In the genomic region with DNA sequence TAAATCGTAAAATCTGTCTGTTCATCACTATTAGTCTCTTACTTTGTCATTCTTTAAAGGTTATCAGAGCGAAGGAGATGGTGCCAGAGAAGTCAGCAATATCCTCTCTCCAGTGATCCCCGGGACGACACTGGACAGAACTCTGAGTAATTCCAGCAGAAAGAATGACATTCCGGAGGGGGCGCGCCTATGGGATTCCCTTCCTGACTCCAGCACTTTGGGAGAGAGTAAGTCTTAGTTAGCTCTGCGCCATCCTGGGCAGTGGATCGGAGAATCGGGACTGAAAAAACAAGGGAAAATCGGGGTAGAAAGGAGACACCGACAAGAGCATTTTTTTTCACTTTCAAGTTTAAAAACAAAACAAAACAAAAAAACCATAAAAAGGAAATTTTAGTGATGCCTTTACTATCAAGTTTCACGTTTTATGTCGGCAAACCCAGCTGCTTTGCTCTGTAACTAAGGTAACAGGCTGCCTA, we compare ENCODE assay signal across 11 mouse cellular contexts. TPM values are rescaled to one million over a fixed set of nuclear protein-coding genes. Genes with fewer than 3 reads are reported as not detected.
DNase-seq lines count a peak whose midpoint lies in the region; ATAC-seq and TF ChIP-seq lines count a peak whose summit lies in the region.
"Had no signal": no experiment of that assay in that cellular context is flagged by ENCODE, and none has a peak within 500 bp of the region (broad histone marks: within the 10 kb centered on the region; RNA-seq: fewer than 3 reads in every experiment).

No protein-coding gene starts in this region.

- no peaks in the 10 kb centered on the region for H3K79me2 ChIP-seq in CH12.LX (replicated peaks; ENCODE audit: control insufficient read depth, extremely low read depth, insufficient read depth, poor library complexity, severe bottlenecking)

- under 1% methylated on average over 14 of the region's 14 CpGs for WGBS in heart, embryonic 11.5 days (ENCODE audit: insufficient replicate concordance)
- WGBS in forebrain, embryonic 12.5 days: 2% methylated on average over 14 of the region's 14 CpGs
- 1% methylated on average over 14 of the region's 14 CpGs for WGBS in limb, embryonic 14.5 days

- no peaks in the 10 kb centered on the region for H3K36me3 ChIP-seq in heart, embryonic 11.5 days (ENCODE audit: control insufficient read depth, insufficient read depth, low read length)
- no peaks in the 10 kb centered on the region for H3K36me3 ChIP-seq in CH12.LX (replicated peaks in 1 of 2; ENCODE audit: control insufficient read depth in 1 of 2, insufficient read depth in 1 of 2, low read length in 1 of 2)
- no peaks in the 10 kb centered on the region for H3K36me3 ChIP-seq in forebrain, embryonic 12.5 days (replicated peaks)
- H3K36me3 ChIP-seq in limb, embryonic 14.5 days (ENCODE audit: control insufficient read depth, insufficient read depth, low read length): no peaks in the 10 kb centered on the region

- ATAC-seq in heart, embryonic 11.5 days (replicated peaks; ENCODE audit: insufficient number of reproducible peaks, low FRiP score, low TSS enrichment): no peak
- ATAC-seq in forebrain, embryonic 12.5 days (ENCODE audit: low FRiP score): no peak
- ATAC-seq in limb, embryonic 14.5 days (ENCODE audit: low FRiP score, low read depth): no peak
- ATAC-seq in megakaryocyte, adult 5-6 weeks (ENCODE audit: poor library complexity, severe bottlenecking): no peak

- no peak for TF ChIP-seq CTCF in CH12.LX (conservative IDR thresholded peaks at IDR 0.05 in 1 of 2, IDR thresholded peaks at IDR 0.05 in 1 of 2; ENCODE audit: low read depth in 2 of 2, low read length in 2 of 2)

- no peak for TF ChIP-seq RAD21 in CH12.LX (IDR thresholded peaks at IDR 0.05; ENCODE audit: low read depth, low read length)

- H3K27ac ChIP-seq in heart, embryonic 11.5 days (ENCODE audit: low read depth, low read length): no peak overlapping the region
- H3K27ac ChIP-seq in CH12.LX (ENCODE audit: insufficient read depth, low read depth): no peak overlapping the region
- no peak overlapping the region for H3K27ac ChIP-seq in forebrain, embryonic 12.5 days
- H3K27ac ChIP-seq in limb, embryonic 14.5 days (replicated peaks; ENCODE audit: low read depth, low read length): no peak overlapping the region

- dilution Hi-C loops in CH12.LX (cut with MboI; ENCODE audit: extremely low pct_ligation_motif_present, extremely low pct_unique_long_range_greater_than_20kb, low sequenced_read_pairs): no loop called here

- H3K9me3 ChIP-seq in heart, embryonic 11.5 days (replicated peaks; ENCODE audit: control insufficient read depth, low read length): no peaks in the 10 kb centered on the region
- H3K9me3 ChIP-seq in CH12.LX (replicated peaks; ENCODE audit: low read length): peaks cover 3% of the 10 kb centered on the region
- no peaks in the 10 kb centered on the region for H3K9me3 ChIP-seq in forebrain, embryonic 12.5 days
- H3K9me3 ChIP-seq in limb, embryonic 14.5 days (ENCODE audit: control insufficient read depth, low read length): no peaks in the 10 kb centered on the region

- in situ Hi-C loops in CH12.LX (cut with MboI; ENCODE audit: low pct_ligation_motif_present, low pct_unique_long_range_greater_than_20kb, low sequenced_read_pairs): no loop called here

- H3K9ac ChIP-seq in heart, embryonic 11.5 days (ENCODE audit: low read depth, low read length): no peak overlapping the region
- H3K9ac ChIP-seq in CH12.LX (ENCODE audit: insufficient read depth, low read depth): no peak overlapping the region
- no peak overlapping the region for H3K9ac ChIP-seq in forebrain, embryonic 12.5 days
- no peak overlapping the region for H3K9ac ChIP-seq in limb, embryonic 14.5 days (ENCODE audit: low read depth, low read length, severe bottlenecking)

- no peak for TF ChIP-seq EP300 in CH12.LX (IDR thresholded peaks at IDR 0.05; ENCODE audit: low read length)

- peak overlapping the region; percentile 0; the same call in 1 of the 2 replicates for H3K4me3 ChIP-seq in heart, embryonic 11.5 days (ENCODE audit: low read depth, low read length)
- H3K4me3 ChIP-seq in CH12.LX (replicated peaks in 1 of 3; ENCODE audit: low read depth in 2 of 3, low read length in 2 of 3, poor library complexity in 1 of 3): peak overlapping the region in 1 of 3 experiments; percentile 17
- no peak overlapping the region for H3K4me3 ChIP-seq in forebrain, embryonic 12.5 days (replicated peaks)
- peak overlapping the region; percentile 15 for H3K4me3 ChIP-seq in limb, embryonic 14.5 days (replicated peaks; ENCODE audit: low read length)
- H3K4me3 ChIP-seq: myocyte had no signal

- H3K27me3 ChIP-seq in heart, embryonic 11.5 days (ENCODE audit: control insufficient read depth, insufficient read depth, low read length): peaks cover 12% of the 10 kb centered on the region
- peaks cover 18% of the 10 kb centered on the region for H3K27me3 ChIP-seq in CH12.LX (replicated peaks)
- peaks cover 41% of the 10 kb centered on the region for H3K27me3 ChIP-seq in forebrain, embryonic 12.5 days
- H3K27me3 ChIP-seq in limb, embryonic 14.5 days (ENCODE audit: control insufficient read depth, insufficient read depth, low read length): peaks cover 28% of the 10 kb centered on the region

- H3K4me2 ChIP-seq in heart, embryonic 11.5 days: peak overlapping the region; percentile 52
- peak overlapping the region; percentile 23 for H3K4me2 ChIP-seq in CH12.LX (ENCODE audit: insufficient read depth, low read depth, poor library complexity, severe bottlenecking)
- H3K4me2 ChIP-seq in forebrain, embryonic 12.5 days: peak overlapping the region; percentile 21
- peak overlapping the region; percentile 20; the same call in 1 of the 2 replicates for H3K4me2 ChIP-seq in limb, embryonic 14.5 days (replicated peaks; ENCODE audit: low read depth, low read length, severe bottlenecking)

- no peak for TF ChIP-seq POLR2A in CH12.LX (IDR thresholded peaks at IDR 0.05; ENCODE audit: low read depth, low read length)
- no peak for TF ChIP-seq POLR2A in limb, embryonic 14.5 days (IDR thresholded peaks at IDR 0.05; ENCODE audit: borderline replicate concordance, extremely low read depth, insufficient read depth, insufficient read length)

- DNase-seq in heart, postnatal 10 days: no peak
- DNase-seq in CH12.LX (ENCODE audit: extremely low read depth): no peak
- DNase-seq in limb, embryonic 14.5 days (ENCODE audit: low spot score): peak; percentile 3
- no peak for DNase-seq in ovary, postnatal 14 days (ENCODE audit: low spot score)
- DNase-seq in frontal cortex, postnatal 14 days (ENCODE audit: low spot score in 2 of 2): no peak
- DNase-seq: adrenal gland, postnatal 36 days had no signal

- peaks cover 5% of the 10 kb centered on the region; the same call in 1 of the 2 replicates for H3K4me1 ChIP-seq in heart, embryonic 11.5 days (ENCODE audit: control insufficient read depth, insufficient read depth, low read length)
- H3K4me1 ChIP-seq in CH12.LX (ENCODE audit: control insufficient read depth in 1 of 2, insufficient read depth in 2 of 2): peaks cover 8 to 15% of the 10 kb centered on the region in 2 experiments
- H3K4me1 ChIP-seq in forebrain, embryonic 12.5 days: peaks cover 14% of the 10 kb centered on the region
- peaks cover 5% of the 10 kb centered on the region for H3K4me1 ChIP-seq in limb, embryonic 14.5 days (ENCODE audit: control insufficient read depth, insufficient read depth, low read length)

- intact Hi-C loops in heart, postnatal 10 days (cut with DNase I): no loop called here

RNA-seq across cellular contexts. Expression of a gene that starts 0.9 kb away (rescaled TPM):
- 0.50 and 1.00 TPM in 2 replicates for polyA plus RNA-seq in heart, embryonic 11.5 days (2014; fragmentation: Nextera tagmentation; extraction: Ambion mirVana)
- not detected for total RNA-seq in heart, postnatal 10 days (2021)
- total RNA-seq in CH12.LX (2012; rRNA removed) (not detected in 2 replicates), CH12.LX (2014; rRNA removed) (not detected in 2 replicates)
- not detected in 2 replicates for polyA plus RNA-seq in CH12.LX (2012; ENCODE audit: insufficient read length, low read depth)
- polyA plus RNA-seq in forebrain, embryonic 12.5 days (2016; fragmentation: Nextera tagmentation; extraction: Ambion mirVana): not detected in 2 replicates
- 0.09 and 0.40 TPM in 2 replicates for polyA plus RNA-seq in limb, embryonic 14.5 days (2012; rRNA removed)
- 0.77 and 1.0 TPM in 2 replicates for polyA plus RNA-seq in limb, embryonic 14.5 days (2014; fragmentation: Nextera tagmentation; extraction: Ambion mirVana)
- total RNA-seq in megakaryocyte, adult 5-6 weeks (2015): not detected in 2 replicates
- not detected in 2 replicates for total RNA-seq in megakaryocyte, adult 5-6 weeks (2017)
- total RNA-seq: adrenal gland, postnatal 36 days; left cerebral cortex, adult 8-10 months had no signal
- polyA plus RNA-seq: myocyte had no signal

RNA-seq across cellular contexts. Expression of a gene that starts 24.4 kb away (rescaled TPM):
- polyA plus RNA-seq in heart, embryonic 11.5 days (2014; fragmentation: Nextera tagmentation; extraction: Ambion mirVana): not detected in 2 replicates
- total RNA-seq in heart, postnatal 10 days (2021): not detected
- total RNA-seq in CH12.LX (2012; rRNA removed): not detected in 2 replicates
- not detected in 2 replicates for total RNA-seq in CH12.LX (2014; rRNA removed)
- not detected in 2 replicates for polyA plus RNA-seq in CH12.LX (2012; ENCODE audit: insufficient read length, low read depth)
- polyA plus RNA-seq in forebrain, embryonic 12.5 days (2016; fragmentation: Nextera tagmentation; extraction: Ambion mirVana): not detected in 2 replicates
- polyA plus RNA-seq in limb, embryonic 14.5 days (2012; rRNA removed): not detected in 2 replicates
- polyA plus RNA-seq in limb, embryonic 14.5 days (2014; fragmentation: Nextera tagmentation; extraction: Ambion mirVana): 0.12 TPM in 1 of 2 replicates, not detected in the other
- total RNA-seq in megakaryocyte, adult 5-6 weeks (2015): not detected in 2 replicates
- total RNA-seq in megakaryocyte, adult 5-6 weeks (2017): not detected in 2 replicates
- total RNA-seq: adrenal gland, postnatal 36 days; left cerebral cortex, adult 8-10 months had no signal
- polyA plus RNA-seq: myocyte had no signal

RNA-seq across cellular contexts. Expression of a gene that starts 38.1 kb away (rescaled TPM):
- not detected in 2 replicates for polyA plus RNA-seq in heart, embryonic 11.5 days (2014; fragmentation: Nextera tagmentation; extraction: Ambion mirVana)
- total RNA-seq in heart, postnatal 10 days (2021): not detected
- total RNA-seq in CH12.LX (2012; rRNA removed): not detected in 2 replicates
- not detected in 2 replicates for total RNA-seq in CH12.LX (2014; rRNA removed)
- polyA plus RNA-seq in CH12.LX (2012; ENCODE audit: insufficient read length, low read depth): 0.19 TPM in 1 of 2 replicates, not detected in the other
- not detected in 2 replicates for polyA plus RNA-seq in forebrain, embryonic 12.5 days (2016; fragmentation: Nextera tagmentation; extraction: Ambion mirVana)
- not detected in 2 replicates for polyA plus RNA-seq in limb, embryonic 14.5 days (2012; rRNA removed)
- not detected in 2 replicates for polyA plus RNA-seq in limb, embryonic 14.5 days (2014; fragmentation: Nextera tagmentation; extraction: Ambion mirVana)
- 0.21 TPM in 1 of 2 replicates, not detected in the other for total RNA-seq in megakaryocyte, adult 5-6 weeks (2015)
- total RNA-seq in megakaryocyte, adult 5-6 weeks (2017): not detected in 2 replicates
- total RNA-seq: adrenal gland, postnatal 36 days; left cerebral cortex, adult 8-10 months had no signal
- polyA plus RNA-seq: myocyte had no signal

RNA-seq across cellular contexts. Expression of a gene that starts 43.1 kb away (rescaled TPM):
- polyA plus RNA-seq in heart, embryonic 11.5 days (2014; fragmentation: Nextera tagmentation; extraction: Ambion mirVana): 0.06 TPM in 1 of 2 replicates, not detected in the other
- total RNA-seq in heart, postnatal 10 days (2021): not detected
- 0.04 TPM in 1 of 2 replicates, not detected in the other for total RNA-seq in CH12.LX (2012; rRNA removed)
- total RNA-seq in CH12.LX (2014; rRNA removed): 0.09 and 0.17 TPM in 2 replicates
- 0.15 and 0.20 TPM in 2 replicates for polyA plus RNA-seq in CH12.LX (2012; ENCODE audit: insufficient read length, low read depth)
- 8.3 and 10.1 TPM in 2 replicates for polyA plus RNA-seq in forebrain, embryonic 12.5 days (2016; fragmentation: Nextera tagmentation; extraction: Ambion mirVana)
- 0.06 TPM in 1 of 2 replicates, not detected in the other for polyA plus RNA-seq in limb, embryonic 14.5 days (2012; rRNA removed)
- not detected in 2 replicates for polyA plus RNA-seq in limb, embryonic 14.5 days (2014; fragmentation: Nextera tagmentation; extraction: Ambion mirVana)
- not detected in 2 replicates for total RNA-seq in megakaryocyte, adult 5-6 weeks (2015)
- not detected in 2 replicates for total RNA-seq in megakaryocyte, adult 5-6 weeks (2017)
- polyA plus RNA-seq: myocyte had no signal
